ENCODE assay signal across 9 mouse cellular contexts in genomic region chr6:83435174-83435573, GRCm38 (mm10). TPM values are rescaled to one million over a fixed set of nuclear protein-coding genes. Genes with fewer than 3 reads are reported as not detected.
DNase-seq lines count a peak whose midpoint lies in the region; ATAC-seq and TF ChIP-seq lines count a peak whose summit lies in the region.
"Had no signal": no experiment of that assay in that cellular context is flagged by ENCODE, and none has a peak within 500 bp of the region (broad histone marks: within the 10 kb centered on the region; RNA-seq: fewer than 3 reads in every experiment).

No protein-coding gene starts in this region.

- H3K79me2 ChIP-seq in heart, adult 2 months (replicated peaks; ENCODE audit: control insufficient read depth, insufficient read depth, low read length): peaks cover 9% of the 10 kb centered on the region

- no peak for TF ChIP-seq POLR2A in heart, adult 2 months (IDR thresholded peaks at IDR 0.05; ENCODE audit: insufficient read depth, low read depth, low read length)

- no peak for TF ChIP-seq CTCF in gastrocnemius, adult 2 months (IDR thresholded peaks at IDR 0.05)
- TF ChIP-seq CTCF in heart, adult 2 months (IDR thresholded peaks at IDR 0.05): no peak

- intact Hi-C loops in gastrocnemius, adult 2 months (cut with DNase I): loop anchor here (5.0 kb wide), 1 partner anchor 53 kb away; no protein-coding TSS in a partner anchor
- intact Hi-C loops in heart, adult 2 months (cut with DNase I): no loop called here

- H3K27ac ChIP-seq in gastrocnemius, adult 2 months: peak overlapping the region; percentile 61
- peak overlapping the region; percentile 70 for H3K27ac ChIP-seq in midbrain, embryonic 12.5 days (replicated peaks)
- H3K27ac ChIP-seq in heart, adult 2 months: no peak overlapping the region; the same call in 1 of the 2 replicates

- peak overlapping the region; percentile 27 for H3K4me2 ChIP-seq in midbrain, embryonic 12.5 days (replicated peaks)

- H3K4me1 ChIP-seq in midbrain, embryonic 12.5 days: peaks cover 70% of the 10 kb centered on the region
- peaks cover 24% of the 10 kb centered on the region for H3K4me1 ChIP-seq in heart, adult 2 months (ENCODE audit: control insufficient read depth, insufficient read depth, low read length)

- H3K36me3 ChIP-seq in midbrain, embryonic 12.5 days: peaks cover 8% of the 10 kb centered on the region; the same call in 1 of the 2 replicates
- peaks cover 8% of the 10 kb centered on the region for H3K36me3 ChIP-seq in heart, adult 2 months (ENCODE audit: control insufficient read depth, insufficient read depth, low read length)

- peak overlapping the region; percentile 25; the same call in 1 of the 2 replicates for H3K9ac ChIP-seq in midbrain, embryonic 12.5 days (replicated peaks)
- no peak overlapping the region for H3K9ac ChIP-seq in heart, adult 2 months (ENCODE audit: low read depth, low read length)

- no peak overlapping the region for H3K4me3 ChIP-seq in gastrocnemius, adult 2 months
- H3K4me3 ChIP-seq in midbrain, embryonic 12.5 days: no peak overlapping the region
- no peak overlapping the region for H3K4me3 ChIP-seq in heart, adult 2 months

- peak; percentile 64 for ATAC-seq in midbrain, embryonic 12.5 days (ENCODE audit: low FRiP score, low read depth)

- 6% methylated on average over 5 of the region's 5 CpGs for WGBS in midbrain, embryonic 12.5 days
- 43% methylated on average over 5 of the region's 5 CpGs for WGBS in heart, adult 2 months

- DNase-seq in gastrocnemius, adult 2 months: peak; percentile 59
- no peak for DNase-seq in gastrocnemius, postnatal 10 days
- peak; percentile 91 for DNase-seq in MN1 (ENCODE audit: low spot score)
- peak; percentile 68 for DNase-seq in embryo, embryonic 11 days
- DNase-seq in layer of hippocampus, adult 9-10 months (ENCODE audit: low spot score): no peak
- DNase-seq in cerebellum, postnatal 4 days (ENCODE audit: low spot score in 2 of 2): no peak
- no peak for DNase-seq in heart, adult 2 months
- DNase-seq: layer of hippocampus, adult 9-11 months had no signal

- no peaks in the 10 kb centered on the region for H3K9me3 ChIP-seq in midbrain, embryonic 12.5 days

- no peak for TF ChIP-seq EP300 in heart, adult 2 months (IDR thresholded peaks at IDR 0.05; ENCODE audit: insufficient read depth, low read depth, low read length)

- no peaks in the 10 kb centered on the region for H3K27me3 ChIP-seq in midbrain, embryonic 12.5 days
- H3K27me3 ChIP-seq in heart, adult 2 months (ENCODE audit: control insufficient read depth, insufficient read depth, low read length): no peaks in the 10 kb centered on the region

RNA-seq across cellular contexts. Expression of gene Tet3, which starts 23.7 kb away (rescaled TPM):
- 10 to 100 TPM; 16.4 to 18.0 TPM for total RNA-seq in gastrocnemius, adult 2 months (2021)
- 10 to 100 TPM; 41.5 to 47.0 TPM for total RNA-seq in gastrocnemius, postnatal 10 days (2021)
- polyA plus RNA-seq in midbrain, embryonic 12.5 days (2016; fragmentation: Nextera tagmentation; extraction: Ambion mirVana): 65.0 and 70.2 TPM in 2 replicates
- total RNA-seq in heart, adult 2 months (2021): 10 to 100 TPM; 13.7 to 23.6 TPM
- polyA plus RNA-seq in heart, adult 2 months (2012; rRNA removed): 6.2 and 7.6 TPM in 2 replicates

Comparison
In these comparisons a context has a peak if more than half of its experiments do, and no peak if none do; other contexts are left out.
1. DNase-seq: peak in gastrocnemius, adult 2 months (single experiment), MN1 (single experiment) and embryo, embryonic 11 days (single experiment); none in gastrocnemius, postnatal 10 days (single experiment), layer of hippocampus, adult 9-10 months (single experiment), cerebellum, postnatal 4 days (0 of 2) and heart, adult 2 months (0 of 2).